Mouse (Mus musculus) liver, postnatal 0 days (tissue): ENCODE measurements around the gene Cacng8.

ENCODE experiments used
- CTCF ChIP-seq: sonication (generic); IDR thresholded peaks from 2 replicates; pipeline ENCODE4 v1.5.1; 2016; ENCODE audit warnings: antibody characterized with exemption, low read depth
- EP300 ChIP-seq: IDR thresholded peaks from 2 replicates; pipeline ENCODE4 v1.6.1; 2016; ENCODE audit warnings: antibody characterized with exemption, low read depth, mild to moderate bottlenecking

GRCm38 (mm10) chr7:3415378-3415777 lies 24.9 kb downstream of the Cacng8 start:
- TF ChIP-seq CTCF (no peak), EP300 (no peak)
